Mouse (Mus musculus) lung, adult 2 months (tissue): ENCODE measurements around the gene Foxn3.

ENCODE experiments used
- CTCF ChIP-seq: fragments of 200-500 bp; IDR thresholded peaks from 2 replicates; pipeline ENCODE4 v1.5.1; 2011; ENCODE audit warnings: mild to moderate bottlenecking, low read length, control low read depth; ENCODE audit not compliant: insufficient read depth
- POLR2A ChIP-seq: fragments of 200-500 bp; IDR thresholded peaks from 2 replicates; pipeline ENCODE4 v1.6.1; 2011; ENCODE audit warnings: low read depth, mild to moderate bottlenecking, control low read depth, low read length, borderline replicate concordance; ENCODE audit errors: extremely low read depth

DNA sequence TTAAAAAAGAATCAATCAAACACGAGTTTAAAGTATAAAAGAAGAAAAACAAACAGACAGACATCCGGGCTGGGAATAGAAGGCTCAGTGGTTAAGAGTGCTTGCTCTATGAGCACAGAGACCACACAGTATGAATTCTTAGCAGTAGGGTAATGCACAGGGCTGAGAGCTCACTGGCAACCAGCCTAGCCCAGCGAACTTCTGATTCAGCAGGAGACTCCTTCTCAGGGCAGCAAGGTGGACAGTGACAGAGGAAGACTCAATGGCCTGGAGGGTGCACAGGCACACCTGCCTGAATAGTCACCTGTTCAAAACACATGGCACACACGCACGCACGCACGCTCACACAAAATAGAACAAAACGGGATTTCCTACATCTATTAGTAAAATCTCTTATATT, 353.6 kb downstream of the Foxn3 start:
- TF ChIP-seq POLR2A (no peak), CTCF (no peak)
